Mouse (Mus musculus): ENCODE results near the gene Smarcal1. TPM values are rescaled to one million over a fixed set of nuclear protein-coding genes. Genes with fewer than 3 reads are reported as not detected.

Gene Smarcal1
- total RNA-seq, 2 experiments from 2014 or later: 26.3 to 40.2 TPM

- DNase-seq: no peak
Measured at GRCm38 (mm10) chr1:72588763-72589162, 5.7 kb downstream of the Smarcal1 start.

GRCm38 (mm10) chr1:72590636-72591035, 7.6 kb downstream of the Smarcal1 start:
- no peak for DNase-seq

GRCm38 (mm10) chr1:72592350-72592749, 9.3 kb downstream of the Smarcal1 start:
- no peak for DNase-seq

- peak; percentile 71 for DNase-seq
Measured at GRCm38 (mm10) chr1:72593340-72593951, 10.4 kb downstream of the Smarcal1 start.

- peak; percentile 65 for DNase-seq
Measured at GRCm38 (mm10) chr1:72595686-72596085, 12.6 kb downstream of the Smarcal1 start.

- peak; percentile 69 for DNase-seq
Measured at GRCm38 (mm10) chr1:72596231-72596630, 13.2 kb downstream of the Smarcal1 start.

GRCm38 (mm10) chr1:72599146-72600101, 16.4 kb downstream of the Smarcal1 start:
- peak; percentile 79 for DNase-seq

GRCm38 (mm10) chr1:72600778-72601177, 17.7 kb downstream of the Smarcal1 start:
- DNase-seq: no peak

- DNase-seq: no peak
Measured at GRCm38 (mm10) chr1:72601233-72601632, 18.2 kb downstream of the Smarcal1 start.

GRCm38 (mm10) chr1:72602186-72602585, 19.1 kb downstream of the Smarcal1 start:
- no peak for DNase-seq

- no peak for DNase-seq
Measured at GRCm38 (mm10) chr1:72602803-72603202, 19.8 kb downstream of the Smarcal1 start.

- no peak for DNase-seq
Measured at GRCm38 (mm10) chr1:72606186-72606673, 23.2 kb downstream of the Smarcal1 start.

- DNase-seq: no peak
Measured at GRCm38 (mm10) chr1:72609129-72609528, 26.1 kb downstream of the Smarcal1 start.

- DNase-seq: no peak
Measured at GRCm38 (mm10) chr1:72609887-72610877, 27.1 kb downstream of the Smarcal1 start.

GRCm38 (mm10) chr1:72612172-72612571, 29.1 kb downstream of the Smarcal1 start:
- no peak for DNase-seq

- no peak for DNase-seq
Measured at GRCm38 (mm10) chr1:72635221-72635620, 52.2 kb downstream of the Smarcal1 start.

- DNase-seq: peak; percentile 41
Measured at GRCm38 (mm10) chr1:72640658-72641410, 57.8 kb downstream of the Smarcal1 start.

- DNase-seq: no peak
Measured at GRCm38 (mm10) chr1:72673070-72673469, 90.0 kb downstream of the Smarcal1 start.

Measured in adrenal gland, postnatal 10 days (tissue).